Mouse (Mus musculus) hindbrain, embryonic 10.5 days (tissue): ENCODE measurements around the gene Akap13. TPM values are rescaled to one million over a fixed set of nuclear protein-coding genes. Genes with fewer than 3 reads are reported as not detected.
"Not testable (repeated sequence)": the region's sequence is repeated elsewhere in the genome, so short reads cannot be mapped to it uniquely, and the experiment has no call there.

Experiments
- DNase-seq: peaks from one replicate; pipeline ENCODE4 v3.0.0-alpha.2; 2017; ENCODE audit warnings: low spot score
- H3K27ac ChIP-seq: fragments of 300-500 bp; sonication (generic); 2 replicates; pipeline ENCODE4 v1.5.1; 2016; ENCODE audit warnings: mild to moderate bottlenecking, moderate library complexity
- H3K27me3 ChIP-seq: fragments of 300-500 bp; sonication (generic); 2 replicates; pipeline ENCODE4 v1.6.1; 2016; ENCODE audit warnings: mild to moderate bottlenecking; ENCODE audit not compliant: poor library complexity, insufficient read depth, severe bottlenecking
- H3K36me3 ChIP-seq: fragments of 300-500 bp; sonication (generic); 2 replicates; pipeline ENCODE4 v1.6.1; 2016; ENCODE audit warnings: mild to moderate bottlenecking, moderate library complexity
- H3K4me1 ChIP-seq: fragments of 300-500 bp; sonication (generic); replicated peaks from 2 replicates; pipeline ENCODE4 v1.6.1; 2016; ENCODE audit warnings: mild to moderate bottlenecking
- H3K4me3 ChIP-seq: fragments of 300-500 bp; sonication (generic); 2 replicates; pipeline ENCODE4 v1.5.1; 2016; ENCODE audit warnings: mild to moderate bottlenecking, moderate library complexity
- H3K9me3 ChIP-seq: fragments of 300-500 bp; sonication (generic); 2 replicates; pipeline ENCODE4 v1.6.1; 2016; ENCODE audit warnings: mild to moderate bottlenecking, moderate library complexity
- WGBS: fragments of 180-500 bp; shearing (Covaris S2); methylation state at CpG from one replicate; pipeline ENCODE4 v1.1.7; 2016; 5-methylcytosine and 5-hydroxymethylcytosine counted together
- polyA plus RNA-seq: library from polyadenylated mRNA; unstranded; fragments of >200 nt; fragmentation: Nextera tagmentation; extraction: Ambion mirVana; gene quantifications from 2 replicates; pipeline ENCODE4 v1.2.1, GENCODE M21; 2016

Akap13 gene
- polyA plus RNA-seq, 1 experiment from 2014 or later, result 24.9 TPM

DNA sequence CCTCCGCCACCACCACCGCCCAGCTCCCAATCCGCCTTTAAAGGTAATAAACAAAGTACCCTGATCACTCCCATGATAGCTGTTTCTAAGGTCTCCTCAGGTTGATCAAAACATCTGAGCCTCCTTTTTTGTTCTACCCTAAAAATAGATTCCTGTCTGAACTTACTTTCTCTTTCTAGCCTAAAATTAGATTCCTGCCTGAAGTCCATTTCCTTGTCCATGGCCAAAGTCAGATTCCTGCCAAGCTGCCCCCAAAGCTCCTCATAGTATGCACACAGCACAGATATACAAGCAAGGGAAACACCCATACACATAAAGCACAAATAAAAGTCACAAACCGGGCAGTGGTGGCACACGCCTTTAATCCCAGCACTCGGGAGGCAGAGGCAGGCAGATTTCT lies 334.4 kb downstream of the Akap13 start:
- no peak for DNase-seq
- H3K9me3 ChIP-seq, result no peaks in the 10 kb centered on the region
- no peak overlapping the region for H3K27ac ChIP-seq
- H3K4me1 ChIP-seq, result peaks cover 6% of the 10 kb centered on the region; the same call in 1 of the 2 replicates
- no peaks in the 10 kb centered on the region for H3K27me3 ChIP-seq
- no peak overlapping the region for H3K4me3 ChIP-seq
- no peaks in the 10 kb centered on the region for H3K36me3 ChIP-seq
- 97% methylated on average over 6 of the region's 6 CpGs for WGBS

DNA sequence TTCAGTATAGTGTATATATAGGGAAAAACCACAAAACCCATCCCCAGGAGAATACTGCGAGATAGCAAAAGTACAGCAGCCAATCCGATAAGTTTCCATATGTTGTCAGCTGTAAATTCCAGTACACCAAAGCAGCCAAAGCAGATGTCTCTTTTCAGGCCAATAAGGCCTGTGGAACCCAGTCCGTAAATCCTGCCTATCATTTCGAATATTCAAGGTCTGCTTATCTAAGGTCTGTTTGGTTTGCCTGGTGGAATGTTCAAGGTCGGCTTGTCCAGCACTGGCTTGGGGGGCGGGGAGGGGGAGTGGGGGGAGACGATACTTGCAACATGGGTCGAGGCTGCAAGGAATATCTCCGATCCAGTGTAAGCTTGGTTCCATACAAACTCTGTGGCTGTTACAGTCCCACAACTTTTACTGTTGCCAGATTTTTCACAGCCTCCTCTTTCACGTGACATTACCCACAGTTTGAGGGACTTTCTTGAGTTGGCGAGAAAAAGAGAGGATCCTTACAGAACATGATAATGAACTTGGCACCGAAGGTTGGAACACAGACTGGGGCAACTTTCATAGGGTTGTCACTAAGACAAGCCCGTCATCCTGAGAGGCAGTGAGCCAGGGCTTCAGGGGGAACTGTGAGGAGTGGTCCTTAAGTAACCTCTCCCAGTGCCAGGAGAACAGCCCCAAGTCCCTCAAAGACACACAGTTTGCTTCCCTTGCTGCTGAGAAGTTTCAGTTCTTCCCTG lies 335.9 kb downstream of the Akap13 start:
- not testable (repeated sequence) for H3K27me3 ChIP-seq, DNase-seq
- WGBS, result 88% methylated on average over 13 of the region's 13 CpGs

GRCm38 (mm10) chr7:75793091-75793490 lies 337.8 kb downstream of the Akap13 start:
- Histone ChIP-seq H3K4me1 (peaks cover 7% of the 10 kb centered on the region), H3K9me3 (no peaks in the 10 kb centered on the region), H3K4me3 (no peak overlapping the region), H3K36me3 (no peaks in the 10 kb centered on the region), H3K27me3 (no peaks in the 10 kb centered on the region), H3K27ac (no peak overlapping the region)
- WGBS, result 61% methylated on average over 2 of the region's 2 CpGs
- no peak for DNase-seq

More for the DNA sequence above, 335.9 kb downstream of the Akap13 start:
- H3K27ac ChIP-seq, H3K4me3 ChIP-seq, H3K36me3 ChIP-seq, H3K9me3 ChIP-seq, H3K4me1 ChIP-seq: not testable (repeated sequence)

DNA sequence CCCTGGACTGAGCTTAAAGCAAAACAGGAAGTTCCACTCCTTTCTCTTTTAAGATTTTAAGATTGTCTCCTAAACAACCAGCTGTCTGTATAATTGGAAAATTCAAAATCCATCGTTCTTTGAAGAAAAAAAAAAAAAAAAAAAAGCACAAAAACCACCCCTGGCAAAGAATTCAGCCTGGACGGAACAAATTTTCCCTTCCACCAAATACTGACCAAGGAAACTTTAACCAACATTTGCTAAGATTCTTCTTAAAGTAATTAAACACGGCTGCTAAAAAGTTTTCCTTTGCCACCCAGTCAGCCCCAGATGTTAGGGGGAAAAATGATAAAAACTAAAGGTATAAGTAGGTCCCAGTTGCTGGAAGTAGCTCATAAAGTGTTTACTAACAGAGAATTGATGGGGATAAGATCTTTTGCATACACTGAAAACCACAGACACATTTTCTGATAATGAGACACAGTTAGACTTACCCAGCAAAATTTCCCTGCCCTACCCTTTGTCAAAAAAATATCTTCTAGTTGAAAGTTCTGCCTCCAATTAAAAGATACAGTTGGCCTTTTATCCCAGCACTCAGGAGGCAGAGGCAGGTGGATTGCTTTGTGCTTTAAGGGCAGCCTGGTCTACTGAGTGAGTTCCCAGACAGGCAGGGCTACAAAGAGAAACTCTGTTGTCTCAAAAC lies 338.5 kb downstream of the Akap13 start:
- Histone ChIP-seq H3K4me1 (peaks cover 7% of the 10 kb centered on the region), H3K36me3 (no peaks in the 10 kb centered on the region), H3K27me3 (no peaks in the 10 kb centered on the region), H3K9me3 (no peaks in the 10 kb centered on the region), H3K4me3 (no peak overlapping the region), H3K27ac (no peak overlapping the region)
- DNase-seq, result no peak
- WGBS, result 61% methylated on average over 3 of the region's 3 CpGs

- Histone ChIP-seq H3K27ac (no peak overlapping the region), H3K4me1 (peaks cover 7% of the 10 kb centered on the region), H3K27me3 (no peaks in the 10 kb centered on the region), H3K9me3 (no peaks in the 10 kb centered on the region), H3K36me3 (no peaks in the 10 kb centered on the region), H3K4me3 (no peak overlapping the region)
- WGBS, result 87% methylated on average over 8 of the region's 8 CpGs
- no peak for DNase-seq
These were observed 339.8 kb downstream of the Akap13 start for GRCm38 (mm10) chr7:75795106-75795505.

GRCm38 (mm10) chr7:75796474-75796873 lies 341.1 kb downstream of the Akap13 start:
- 35% methylated on average over 9 of the region's 9 CpGs for WGBS
- Histone ChIP-seq H3K4me3 (no peak overlapping the region), H3K27me3 (no peaks in the 10 kb centered on the region), H3K9me3 (no peaks in the 10 kb centered on the region), H3K4me1 (peaks cover 7% of the 10 kb centered on the region), H3K27ac (peak overlapping the region; percentile 24; the same call in 1 of the 2 replicates), H3K36me3 (no peaks in the 10 kb centered on the region)
- peak; percentile 20 for DNase-seq

- Histone ChIP-seq H3K27me3 (no peaks in the 10 kb centered on the region), H3K4me3 (no peak overlapping the region), H3K4me1 (peaks cover 7% of the 10 kb centered on the region), H3K9me3 (no peaks in the 10 kb centered on the region), H3K36me3 (no peaks in the 10 kb centered on the region), H3K27ac (no peak overlapping the region)
- 79% methylated on average over 4 of the region's 4 CpGs for WGBS
- no peak for DNase-seq
These were observed 345.2 kb downstream of the Akap13 start for GRCm38 (mm10) chr7:75800530-75800929.

DNA sequence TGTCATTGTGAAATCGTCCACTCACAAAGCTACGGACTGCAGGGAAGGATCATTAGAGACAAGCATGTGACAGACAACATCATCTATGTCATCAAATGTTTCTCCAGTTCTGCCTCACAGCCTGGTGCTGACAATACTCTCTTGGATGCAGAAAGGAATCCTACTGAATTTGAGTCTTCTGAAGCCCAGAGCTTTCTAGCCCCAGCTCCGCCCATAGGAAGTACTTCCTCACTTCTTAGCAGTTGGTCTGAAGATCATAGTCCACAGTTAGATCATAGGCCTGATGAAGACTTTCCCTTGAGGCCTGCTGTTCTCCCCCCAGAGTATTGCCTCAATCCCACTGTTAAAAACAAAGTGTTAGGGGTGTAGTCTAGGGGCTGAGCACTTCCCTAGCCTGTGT lies 345.7 kb downstream of the Akap13 start:
- WGBS, result 94% methylated on average over 3 of the region's 3 CpGs
- Histone ChIP-seq H3K4me3 (no peak overlapping the region), H3K36me3 (no peaks in the 10 kb centered on the region), H3K27me3 (no peaks in the 10 kb centered on the region), H3K4me1 (peaks cover 7% of the 10 kb centered on the region), H3K9me3 (no peaks in the 10 kb centered on the region), H3K27ac (no peak overlapping the region)
- DNase-seq, result no peak

- Histone ChIP-seq H3K4me1 (peaks cover 5% of the 10 kb centered on the region; the same call in 1 of the 2 replicates), H3K36me3 (no peaks in the 10 kb centered on the region), H3K27ac (no peak overlapping the region), H3K27me3 (no peaks in the 10 kb centered on the region), H3K9me3 (no peaks in the 10 kb centered on the region), H3K4me3 (no peak overlapping the region)
- DNase-seq, result no peak
- 92% methylated on average over 5 of the region's 5 CpGs for WGBS
These were observed 346.5 kb downstream of the Akap13 start for GRCm38 (mm10) chr7:75801621-75802358.

- Histone ChIP-seq H3K36me3 (no peaks in the 10 kb centered on the region), H3K4me1 (peaks cover 6% of the 10 kb centered on the region; the same call in 1 of the 2 replicates), H3K27ac (no peak overlapping the region), H3K27me3 (no peaks in the 10 kb centered on the region), H3K9me3 (no peaks in the 10 kb centered on the region), H3K4me3 (no peak overlapping the region)
- DNase-seq, result no peak
- 74% methylated on average over 3 of the region's 3 CpGs for WGBS
These were observed 347.6 kb downstream of the Akap13 start for GRCm38 (mm10) chr7:75802887-75803286.
